Mouse (Mus musculus) retina, postnatal 7 days (tissue): ENCODE results near the gene Fbxo11.
A peak's percentile ranks its signal among the peaks of the same experiment; 100 is the strongest.
"Not testable (repeated sequence)": the region's sequence is repeated elsewhere in the genome, so short reads cannot be mapped to it uniquely, and the experiment has no call there.

Source experiments
- DNase-seq: peaks from one replicate; pipeline ENCODE4 v3.0.0-alpha.2; 2012; ENCODE audit warnings: low read depth, low spot score

Fbxo11 gene

DNA sequence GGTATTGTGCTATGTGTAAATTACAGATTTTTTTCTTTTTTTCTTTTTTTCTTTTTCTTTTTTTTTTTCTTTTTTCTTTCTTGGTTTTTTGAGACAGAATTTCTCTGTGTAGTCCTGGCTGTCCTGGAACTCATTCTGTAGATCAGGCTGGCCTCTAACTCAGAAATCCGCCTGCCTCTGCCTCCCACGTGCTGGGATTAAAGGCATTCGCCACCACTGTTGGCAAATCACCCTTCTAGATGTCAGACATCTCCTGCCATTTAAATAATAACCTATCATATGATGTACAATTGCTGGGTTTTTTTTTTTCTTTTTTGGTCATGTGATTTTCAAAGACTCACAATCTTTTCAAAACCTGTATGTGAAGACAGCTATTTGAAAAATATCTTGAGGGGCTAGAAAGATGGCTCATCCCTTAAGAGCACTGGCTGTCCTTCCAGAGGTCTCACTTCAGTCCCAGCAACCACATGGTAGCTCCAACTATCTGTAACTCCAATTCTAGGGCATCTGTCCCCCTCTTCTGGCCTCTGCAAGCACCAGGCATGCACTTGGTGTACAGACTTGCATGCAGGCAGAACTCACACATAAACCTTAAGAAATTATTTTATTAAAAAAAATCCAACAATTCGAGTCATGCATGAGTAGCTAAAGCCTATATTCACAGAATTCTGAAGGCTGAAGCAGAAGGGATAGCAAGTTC lies 2.3 kb upstream of the Fbxo11 start:
- no peak for DNase-seq

DNA sequence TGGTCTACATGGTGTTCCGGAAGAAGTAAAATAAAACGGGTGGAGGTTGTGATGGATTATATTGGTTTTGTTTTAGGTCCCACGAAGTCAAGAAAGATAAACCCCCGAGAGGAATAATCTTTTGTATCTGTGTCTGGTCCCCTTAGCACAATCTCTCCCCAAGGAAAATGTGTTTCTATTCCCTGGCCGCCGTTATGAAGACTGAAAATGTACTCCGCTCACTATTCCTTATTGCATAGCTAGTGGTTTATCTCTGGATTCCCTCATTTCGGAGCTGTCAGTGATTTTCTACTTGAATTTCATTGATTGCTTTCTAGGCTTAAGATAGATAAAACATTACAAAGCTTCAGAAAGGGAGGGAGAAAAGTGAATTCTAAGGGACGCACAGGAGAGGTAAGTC lies 1.7 kb upstream of the Fbxo11 start:
- DNase-seq, result no peak

DNA sequence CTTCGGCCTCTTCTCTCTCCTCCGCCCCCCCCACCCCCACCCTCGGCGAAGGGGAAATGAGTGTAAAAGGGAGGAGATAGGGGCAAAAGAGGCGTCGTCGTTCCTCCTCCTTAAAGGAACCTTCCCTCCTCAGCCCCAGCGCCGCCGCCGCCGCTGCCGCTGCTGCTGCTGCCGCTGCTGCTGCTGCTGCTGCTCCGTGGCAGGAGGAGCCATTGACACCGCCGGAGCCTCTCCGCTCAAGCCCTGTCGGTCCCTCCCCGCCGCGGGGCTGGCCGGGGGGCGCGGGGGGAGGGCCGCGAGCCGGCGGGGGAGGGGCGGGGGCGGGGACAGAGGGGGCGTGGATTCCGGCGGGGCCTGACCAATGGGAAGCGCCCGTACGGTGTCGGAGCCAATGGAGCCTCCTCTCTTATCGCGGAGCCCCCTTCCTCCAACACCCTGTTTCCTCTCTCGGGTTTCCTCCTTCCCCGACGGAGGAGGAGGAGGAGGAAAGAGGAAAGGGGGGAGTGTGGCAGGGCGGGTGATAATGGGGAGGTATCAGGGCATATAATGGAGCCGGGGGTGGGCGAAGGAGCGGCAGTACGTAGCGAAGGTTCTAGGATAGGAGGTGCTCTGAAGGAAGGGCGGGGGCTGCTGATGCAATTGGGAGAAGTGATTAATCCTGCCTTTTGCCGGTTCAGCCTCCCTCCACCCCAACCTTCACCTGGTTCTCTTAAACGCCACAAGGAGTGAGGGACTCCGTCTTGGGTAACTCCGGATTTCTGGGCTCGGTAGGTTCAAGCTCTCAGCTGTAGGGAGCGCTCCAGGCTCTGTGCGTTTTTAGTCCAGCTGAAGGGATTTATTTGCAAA lies 933 bp upstream of the Fbxo11 start:
- peak; percentile 82 for DNase-seq

DNA sequence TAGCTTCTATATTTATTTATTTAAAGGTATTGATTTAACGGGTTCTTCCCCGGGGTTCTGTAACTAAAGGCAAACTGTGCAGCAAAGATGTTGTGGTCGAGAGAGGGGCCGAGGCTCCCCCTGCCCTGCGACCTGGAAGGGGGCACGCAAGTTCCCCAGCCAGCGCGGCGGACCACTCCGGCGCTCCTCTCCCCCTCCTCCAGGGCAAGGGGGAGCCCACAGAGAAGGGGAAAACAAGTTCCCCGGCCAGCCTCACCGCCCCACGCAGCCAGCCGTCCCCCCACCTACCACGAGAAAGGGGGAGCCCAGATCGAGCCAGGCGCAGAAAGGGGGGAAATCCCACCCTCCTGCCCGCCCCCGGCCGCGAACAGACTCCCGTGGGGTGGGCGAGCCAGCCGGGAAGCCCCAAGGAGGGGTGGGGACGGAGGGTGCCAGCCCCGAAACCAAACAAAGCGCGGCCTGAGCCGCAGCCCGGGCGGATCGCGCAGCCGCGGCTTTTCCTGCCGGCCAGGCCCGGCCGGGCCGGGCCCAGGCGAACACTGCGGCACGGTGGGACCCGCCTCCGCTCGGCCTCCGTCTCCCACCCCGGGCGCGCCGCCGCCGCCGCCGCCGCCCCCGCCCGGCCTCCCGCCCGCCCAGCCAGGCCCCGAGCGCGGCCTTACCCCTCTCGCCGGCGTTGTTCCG lies 602 bp downstream of the Fbxo11 start:
- DNase-seq, result peak; percentile 32

DNA sequence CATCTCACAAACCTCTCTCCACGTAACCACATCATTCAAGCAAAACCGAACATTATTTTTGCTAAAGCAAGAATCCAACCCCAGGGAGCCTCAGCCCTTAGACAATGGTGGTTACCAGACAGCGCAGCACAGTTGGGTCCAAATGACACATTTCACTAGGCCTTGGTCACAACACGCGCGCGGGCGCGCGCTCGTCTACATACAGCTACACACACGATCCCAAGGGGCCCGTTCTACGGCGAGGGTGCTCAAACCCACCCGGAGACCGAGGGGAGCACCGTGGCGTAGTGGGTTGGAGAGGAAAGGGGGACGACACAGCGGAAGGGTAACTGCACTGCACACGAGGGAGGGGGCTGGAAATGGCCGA lies 1.1 kb downstream of the Fbxo11 start:
- peak; percentile 33 for DNase-seq

DNA sequence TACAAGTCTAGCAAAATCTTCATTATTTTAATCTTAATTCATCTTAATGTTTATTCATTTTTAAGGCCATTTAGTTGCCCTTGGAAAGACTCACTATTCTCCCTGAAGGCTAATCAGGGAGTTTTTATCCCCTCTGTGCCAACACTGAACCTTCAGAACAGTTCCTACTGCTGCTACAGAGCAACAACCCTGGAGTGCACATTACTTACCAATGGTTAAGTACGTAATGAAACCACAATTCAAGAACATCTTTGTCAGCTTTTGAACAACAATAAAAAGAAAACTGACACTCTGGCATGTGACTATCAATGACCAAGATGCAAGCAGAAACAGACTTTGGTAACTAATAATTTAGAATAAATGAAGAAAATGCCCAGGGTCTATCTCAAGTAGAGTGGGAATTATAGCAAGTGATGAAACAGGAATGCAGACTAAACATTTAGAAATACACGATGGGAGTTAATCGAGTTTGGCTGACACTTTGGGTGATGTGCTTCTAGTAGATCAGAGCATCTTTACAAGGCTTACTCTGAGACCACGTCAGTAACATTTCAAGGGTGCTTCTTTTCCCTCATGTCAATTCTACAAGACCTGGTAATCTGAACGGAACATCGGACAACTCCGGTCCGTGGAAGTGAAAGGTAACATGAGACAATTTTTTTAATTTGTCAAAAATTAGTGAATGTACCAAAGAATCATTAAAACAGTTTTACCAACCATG lies 2.1 kb downstream of the Fbxo11 start:
- DNase-seq, result no peak

DNA sequence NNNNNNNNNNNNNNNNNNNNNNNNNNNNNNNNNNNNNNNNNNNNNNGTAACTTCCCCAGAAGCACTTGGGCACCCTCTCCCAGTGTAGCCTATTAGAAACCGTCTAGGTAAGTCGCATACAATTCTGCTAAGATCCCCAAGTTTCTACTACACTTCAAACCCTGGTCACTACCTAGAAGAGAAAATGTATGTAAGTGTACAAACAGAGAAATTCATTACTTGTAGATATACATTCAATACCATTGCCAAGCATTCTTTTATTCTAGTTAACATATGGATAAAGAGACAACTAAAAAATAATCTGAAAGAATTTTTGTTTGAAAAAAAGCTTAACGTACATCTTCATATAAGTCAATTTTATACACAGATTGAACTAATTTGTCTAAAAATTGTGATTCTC lies 3.1 kb downstream of the Fbxo11 start:
- no peak for DNase-seq

DNA sequence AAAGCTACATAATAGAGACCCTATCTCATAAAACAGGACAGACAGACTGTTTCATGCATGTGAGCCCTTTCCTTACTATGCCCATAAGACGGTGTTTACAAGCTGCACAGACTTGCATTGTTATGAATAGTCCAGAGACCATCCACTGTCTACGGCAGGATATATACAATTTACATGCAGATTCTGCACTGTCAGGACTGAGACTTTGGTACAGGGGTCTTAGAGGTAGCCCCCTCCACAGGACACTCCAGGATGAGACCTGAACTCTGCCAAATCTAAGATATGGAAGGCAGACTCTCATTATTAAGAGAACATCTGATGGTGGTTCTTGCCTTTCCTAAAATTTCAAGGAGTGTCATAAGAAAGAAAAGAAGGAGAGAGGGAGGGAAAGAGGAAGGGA lies 6.8 kb downstream of the Fbxo11 start:
- DNase-seq, result no peak

DNA sequence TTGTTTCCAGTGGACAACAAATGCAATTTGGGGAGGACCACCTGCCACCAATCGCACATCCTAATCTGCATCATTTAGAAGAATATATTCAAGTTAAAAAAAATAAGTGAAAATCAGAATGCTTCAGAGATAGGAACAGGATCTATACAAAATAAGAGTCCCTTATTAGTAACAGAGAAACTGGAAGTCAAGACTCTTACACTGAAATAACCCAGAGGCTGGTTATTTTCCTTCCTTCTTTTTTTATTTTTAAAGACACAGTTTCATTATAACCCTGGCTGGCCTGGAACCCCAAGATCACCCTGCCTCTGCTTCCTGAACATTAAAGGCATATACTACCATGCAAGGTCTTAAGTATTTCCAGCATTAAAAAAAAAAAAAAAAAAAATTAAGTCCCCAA lies 7.2 kb downstream of the Fbxo11 start:
- peak; percentile 19 for DNase-seq

DNA sequence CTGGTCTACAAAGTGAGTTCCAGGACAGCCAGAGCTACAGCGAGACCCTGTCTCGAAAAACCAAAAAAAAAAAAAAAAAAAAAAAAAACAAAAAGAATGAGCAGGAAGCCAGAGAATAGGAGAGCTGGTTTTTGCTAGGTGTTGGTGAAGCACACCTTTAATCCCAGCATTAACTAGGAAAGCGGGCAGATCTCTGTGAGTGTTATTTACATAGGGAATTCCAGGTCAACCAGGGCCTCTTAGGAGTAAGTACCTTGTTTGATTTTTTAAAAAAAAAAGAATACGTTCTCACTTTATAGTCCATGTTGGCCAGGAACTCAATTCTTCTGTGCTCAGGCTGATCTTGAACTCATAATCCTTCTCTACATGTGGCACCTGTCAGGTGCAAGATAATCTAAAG lies 13.4 kb downstream of the Fbxo11 start:
- no peak for DNase-seq

DNA sequence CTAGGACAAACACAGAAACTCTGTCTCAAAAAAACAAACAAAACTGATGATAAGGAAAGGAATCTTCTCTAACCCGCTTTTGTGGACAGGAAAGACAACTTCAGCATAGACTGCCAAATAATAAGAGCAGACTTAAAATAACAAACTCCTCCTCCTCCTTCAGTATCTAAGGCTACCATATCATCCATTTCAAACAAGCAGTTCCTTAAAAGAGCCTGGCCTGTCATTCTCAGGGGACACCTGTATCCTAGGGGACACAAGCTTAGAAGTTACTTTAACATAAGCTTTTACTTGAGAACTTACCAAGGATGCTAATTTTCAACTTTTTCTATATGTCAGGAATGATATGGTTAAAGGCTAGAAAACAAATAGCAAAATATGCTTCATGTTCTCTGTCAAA lies 14.2 kb downstream of the Fbxo11 start:
- no peak for DNase-seq

DNA sequence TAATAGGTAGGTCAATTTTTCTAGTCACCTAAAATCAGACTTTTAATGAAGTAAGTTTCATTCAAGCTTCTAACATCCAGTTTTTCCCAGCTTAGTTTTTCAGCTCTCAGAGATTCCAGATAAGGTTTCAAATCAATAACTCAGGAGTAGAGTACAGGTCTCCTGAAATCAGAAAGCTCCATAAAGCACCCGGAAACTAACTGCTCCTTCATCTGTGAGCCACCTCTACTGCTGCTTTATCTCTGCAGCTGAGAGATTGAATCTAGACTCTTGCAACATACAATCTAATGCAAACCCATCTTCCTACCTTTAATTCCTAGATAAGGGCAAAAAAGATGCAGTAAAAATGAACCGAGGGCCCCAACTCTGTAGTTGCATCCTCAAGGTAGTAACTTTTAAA lies 14.8 kb downstream of the Fbxo11 start:
- no peak for DNase-seq

DNA sequence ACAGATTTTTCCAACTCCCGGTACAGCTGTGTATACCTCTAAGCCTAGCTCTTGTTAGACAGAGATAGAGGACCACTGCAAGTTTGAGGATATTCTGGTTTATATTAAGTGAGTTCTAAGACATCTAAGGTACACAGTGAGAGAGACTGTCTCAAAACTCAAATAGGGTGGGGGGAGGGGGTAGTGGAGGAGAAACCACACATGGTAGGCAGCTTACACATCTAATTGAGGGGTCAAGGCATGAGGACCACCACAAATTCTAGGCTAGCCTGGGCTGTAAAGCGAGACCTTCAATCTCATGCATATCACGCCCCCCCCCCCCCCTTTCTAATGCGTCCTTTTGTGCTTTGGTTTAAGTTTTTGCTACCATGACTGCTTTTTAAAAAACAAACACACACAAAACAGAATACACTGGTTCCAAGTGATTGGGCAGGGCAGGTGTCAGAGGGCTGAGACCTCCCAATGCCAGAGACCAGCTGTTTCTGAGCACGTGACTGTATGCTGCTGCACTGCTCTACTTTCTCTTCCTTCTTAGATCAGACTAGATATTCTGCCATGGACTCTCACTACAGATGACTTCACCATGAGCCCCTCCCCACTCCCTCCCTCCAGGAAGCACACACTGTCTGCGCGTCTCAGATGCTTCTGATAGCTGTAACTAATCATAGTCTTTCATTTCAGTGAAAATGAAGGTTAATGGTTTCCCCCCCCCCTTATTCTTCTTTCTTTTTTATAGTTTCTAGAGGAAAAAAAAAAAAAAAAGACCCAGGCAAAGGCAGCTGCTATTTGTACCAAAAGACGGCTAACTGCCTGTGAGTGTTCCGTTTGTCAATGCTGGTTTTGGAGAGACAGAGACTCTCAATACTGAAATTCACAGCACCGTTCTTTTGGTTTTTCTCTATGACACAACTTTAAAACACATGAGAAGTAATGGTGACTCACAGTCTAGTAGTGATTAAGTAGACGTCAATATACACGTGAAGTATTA lies 22.7 kb downstream of the Fbxo11 start:
- no peak for DNase-seq

DNA sequence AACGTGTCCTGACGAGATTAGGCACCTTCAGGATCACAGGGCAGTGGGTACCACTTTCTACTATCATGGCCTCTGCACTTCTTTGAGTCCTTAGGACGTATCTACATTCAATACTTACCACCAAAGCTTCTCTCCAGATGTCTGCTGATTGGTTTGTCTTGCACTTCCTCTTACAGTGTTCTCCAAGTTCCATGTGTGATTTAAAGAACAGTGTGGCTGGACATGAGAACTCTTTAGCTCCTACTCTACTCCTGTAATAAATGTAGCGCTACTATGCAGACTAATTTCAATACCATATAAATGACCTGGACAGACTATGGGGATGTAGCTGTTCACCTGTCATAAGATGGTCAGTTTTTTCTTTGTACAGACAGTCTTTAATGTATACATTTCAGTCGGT lies 24.3 kb downstream of the Fbxo11 start:
- no peak for DNase-seq

DNA sequence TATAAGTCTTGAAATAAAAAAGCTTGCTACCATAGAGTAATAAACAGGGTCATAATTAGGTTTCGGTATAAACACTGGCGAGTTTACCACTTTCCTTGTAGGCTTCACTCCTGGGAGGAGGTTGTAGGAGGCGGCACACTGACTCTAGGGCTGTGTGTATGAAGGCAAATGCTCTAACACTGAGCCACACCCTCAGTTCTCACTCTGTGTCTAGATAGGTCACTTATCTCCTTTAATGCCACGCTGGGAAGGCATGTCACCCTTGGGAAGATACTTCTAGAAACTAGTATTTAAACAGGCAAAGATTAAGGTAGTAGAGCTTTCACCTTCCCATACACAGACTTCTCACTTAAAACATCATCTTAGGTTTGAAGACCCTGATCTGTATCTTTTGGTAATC lies 30.7 kb downstream of the Fbxo11 start:
- DNase-seq, result no peak

DNA sequence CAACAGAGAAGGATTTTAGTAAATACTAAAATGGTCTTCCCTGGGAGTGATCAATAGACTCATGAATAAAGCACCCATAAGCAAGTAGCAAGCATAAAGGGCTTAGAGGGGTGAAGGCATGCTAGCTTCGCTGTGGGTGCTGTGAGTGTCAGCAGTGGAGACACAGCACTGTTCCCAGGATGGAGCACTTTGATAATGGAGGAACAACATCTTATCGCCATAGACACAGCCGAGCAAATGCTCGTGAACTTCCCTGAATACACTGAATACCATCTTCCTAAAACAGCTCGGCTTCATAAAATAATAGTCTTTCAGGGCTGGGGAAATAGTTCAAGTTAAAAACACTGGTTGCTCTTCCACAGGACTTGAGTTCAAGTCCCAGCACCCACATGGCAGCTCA lies 33.3 kb downstream of the Fbxo11 start:
- no peak for DNase-seq

DNA sequence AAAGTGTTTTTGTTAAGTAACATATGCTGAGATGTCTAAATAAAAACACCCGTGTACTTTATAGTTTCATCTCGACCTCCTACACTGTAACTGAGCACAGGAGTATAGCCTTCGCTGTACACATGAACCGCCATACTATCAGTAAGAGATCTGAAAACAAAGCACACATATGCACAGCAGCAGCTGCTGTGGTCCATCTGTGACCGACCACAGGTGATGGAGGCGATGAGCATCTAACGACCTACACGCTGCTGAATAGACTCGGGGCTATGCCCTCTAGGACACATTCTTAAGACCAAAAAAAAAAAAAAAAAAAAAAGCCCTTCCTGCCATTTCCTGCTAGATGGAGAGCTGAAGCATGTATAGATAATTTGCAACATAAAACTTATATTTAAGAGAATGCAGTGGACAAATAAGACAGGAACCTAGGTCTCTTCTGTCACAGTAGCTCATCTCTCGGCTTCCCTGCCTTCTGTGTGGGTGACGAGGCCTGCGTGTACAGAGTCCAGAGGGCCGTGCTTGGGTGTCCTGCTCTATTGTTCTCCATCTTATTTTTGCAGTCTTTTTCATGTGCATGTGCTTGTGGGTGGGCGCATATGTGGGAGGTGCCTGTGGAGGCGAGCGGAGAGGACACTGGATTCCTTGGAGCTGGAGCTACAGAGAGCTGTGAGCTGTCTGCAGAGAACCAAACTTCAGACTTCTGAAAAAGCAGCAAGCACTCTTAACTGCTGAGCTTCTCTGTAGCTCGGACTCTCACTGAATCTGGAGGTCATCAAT lies 35.7 kb downstream of the Fbxo11 start:
- DNase-seq, result no peak

DNA sequence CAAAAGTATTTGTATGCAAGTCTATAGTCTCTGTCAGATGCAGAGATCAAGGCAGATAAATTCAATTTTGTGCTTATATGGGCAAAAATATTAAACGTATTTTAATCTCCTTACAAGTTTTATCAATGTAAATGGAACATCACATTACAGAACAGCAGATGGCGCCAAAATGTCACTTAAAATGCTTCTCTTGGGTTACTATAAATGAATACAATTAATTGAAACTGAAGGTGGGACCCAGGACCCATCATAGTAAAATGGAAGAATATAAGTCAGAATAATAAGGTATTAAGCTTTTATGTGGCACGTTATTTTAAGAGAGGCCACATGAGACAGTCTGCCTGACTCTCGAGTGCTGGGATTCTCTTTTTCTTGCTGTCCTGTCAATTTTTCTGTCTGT lies 39.9 kb downstream of the Fbxo11 start:
- DNase-seq, result peak; percentile 50

DNA sequence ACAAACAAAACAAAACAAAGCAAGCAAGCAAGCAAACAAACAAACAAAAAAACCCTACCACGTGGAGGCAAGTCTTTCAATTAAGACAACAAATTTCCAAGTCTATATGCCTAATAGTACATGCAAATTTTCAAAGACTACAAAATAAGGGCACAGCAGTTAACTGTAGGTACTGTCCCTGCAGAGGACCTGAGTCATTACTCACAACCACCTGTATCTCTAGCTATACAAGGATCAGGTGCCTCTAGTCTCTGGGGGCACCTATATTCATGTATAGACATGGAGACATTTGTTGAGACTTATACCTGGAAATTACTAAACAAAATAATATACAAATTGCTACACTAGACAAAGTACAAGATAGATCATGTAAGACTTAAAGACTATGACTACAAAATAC lies 41.2 kb downstream of the Fbxo11 start:
- DNase-seq, result no peak

DNA sequence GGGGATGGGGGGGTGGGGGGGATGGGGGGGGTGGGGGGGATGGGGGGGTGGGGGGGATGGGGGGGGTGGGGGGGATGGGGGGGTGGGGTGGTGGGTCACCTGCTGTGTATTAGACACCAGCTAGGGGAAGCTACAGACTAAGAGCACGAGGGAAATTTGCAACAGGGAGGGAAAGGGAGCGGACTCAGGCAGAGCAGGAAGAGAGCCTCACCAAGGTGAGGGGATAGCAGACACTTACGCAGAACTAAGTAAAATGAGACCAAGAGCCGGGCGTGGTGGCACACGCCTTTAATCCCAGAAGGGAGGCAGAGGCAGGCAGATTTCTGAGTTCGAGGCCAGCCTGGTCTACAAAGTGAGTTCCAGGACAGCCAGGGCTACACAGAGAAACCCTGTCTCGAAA lies 49.1 kb downstream of the Fbxo11 start:
- not testable (repeated sequence) for DNase-seq
